19 mouse cellular contexts compared by ENCODE assay signal in the genomic region with DNA sequence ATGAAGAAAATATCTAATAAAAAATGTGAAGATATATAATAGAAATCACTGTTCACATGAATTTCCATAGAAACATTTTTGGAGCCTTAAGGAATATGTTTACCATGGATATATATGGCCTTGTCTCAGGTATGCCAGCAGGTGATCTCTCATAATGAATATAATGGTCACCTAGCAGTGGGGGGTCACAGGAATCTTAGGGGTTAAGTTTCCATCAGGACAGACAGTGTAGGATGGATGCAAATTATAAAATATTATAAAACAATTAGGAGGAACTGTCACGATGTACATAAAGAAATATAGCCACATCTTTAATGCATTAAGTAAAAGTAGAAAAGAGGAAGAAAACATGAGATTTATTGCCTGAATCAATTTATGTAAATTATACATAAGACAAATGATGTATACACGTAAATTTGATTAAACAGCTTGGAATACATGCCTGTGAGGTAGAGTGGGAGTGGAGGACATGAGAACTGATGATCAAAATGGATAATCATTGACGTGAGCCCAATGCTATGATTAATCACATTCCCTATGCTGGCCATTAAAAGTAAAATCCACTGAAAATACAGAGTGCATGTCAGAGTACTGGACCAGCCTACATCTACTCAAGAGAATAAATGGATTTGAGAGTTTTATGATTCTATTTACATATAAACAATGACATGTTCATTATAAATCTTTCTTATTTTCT.
"Had no signal": no experiment of that assay in that cellular context is flagged by ENCODE, and none has a peak within 500 bp of the region (broad histone marks: within the 10 kb centered on the region; RNA-seq: fewer than 3 reads in every experiment).

No protein-coding gene starts in this region.

- H3K27me3 ChIP-seq: liver, embryonic 13.5 days; liver, embryonic 15.5 days; lung, embryonic 15.5 days; megakaryocyte, embryonic 14.5 days; midbrain, embryonic 12.5 days; neural tube, embryonic 13.5 days; stomach, embryonic 15.5 days had no signal

- ATAC-seq: liver, postnatal 0 days; lung, postnatal 0 days had no signal

- H3K9me3 ChIP-seq: liver, embryonic 13.5 days; liver, embryonic 15.5 days; lung, embryonic 15.5 days; megakaryocyte, embryonic 14.5 days; midbrain, embryonic 12.5 days; neural tube, embryonic 13.5 days; stomach, embryonic 15.5 days had no signal

- H3K27ac ChIP-seq: liver, embryonic 13.5 days; liver, embryonic 15.5 days; lung, embryonic 15.5 days; macrophage; midbrain, embryonic 12.5 days; neural tube, embryonic 13.5 days; stomach, embryonic 15.5 days; stomach, postnatal 0 days had no signal

- H3K9ac ChIP-seq: liver, embryonic 13.5 days; liver, embryonic 15.5 days; liver, postnatal 0 days; lung, embryonic 15.5 days; midbrain, embryonic 12.5 days; neural tube, embryonic 13.5 days; stomach, embryonic 15.5 days had no signal

- H3K36me3 ChIP-seq: liver, embryonic 13.5 days; liver, embryonic 15.5 days; lung, embryonic 15.5 days; midbrain, embryonic 12.5 days; neural tube, embryonic 13.5 days; stomach, embryonic 15.5 days had no signal

- H3K4me1 ChIP-seq: liver, embryonic 13.5 days; liver, embryonic 15.5 days; lung, embryonic 15.5 days; megakaryocyte, embryonic 14.5 days; midbrain, embryonic 12.5 days; neural tube, embryonic 13.5 days; stomach, embryonic 15.5 days had no signal

- H3K4me2 ChIP-seq: liver, embryonic 13.5 days; liver, embryonic 15.5 days; lung, embryonic 15.5 days; midbrain, embryonic 12.5 days; neural tube, embryonic 13.5 days; stomach, embryonic 15.5 days had no signal

- DNase-seq: liver, embryonic 13.5 days; liver, postnatal 0 days; lung, adult 2 months; lung, postnatal 14 days; lung, postnatal 36 days; midbrain, embryonic 14.5 days; right cerebral cortex, postnatal 14 days; thymus, adult 2 months; thymus, postnatal 25 days; thymus, postnatal 4 days had no signal

- H3K4me3 ChIP-seq: liver, embryonic 13.5 days; liver, embryonic 15.5 days; lung, embryonic 15.5 days; megakaryocyte, embryonic 14.5 days; midbrain, embryonic 12.5 days; neural tube, embryonic 13.5 days; stomach, embryonic 15.5 days had no signal
